Mouse (Mus musculus) mesoderm, embryonic 11.5 days (tissue): ENCODE measurements at regions not wholly inside any gene's neighbourhood (a gene's known extent, or its start where the extent isn't known, plus 50 kb on each side); places are given as distances from the start of the nearest gene placed in this dataset.

Experiments used
- DNase-seq: peaks from one replicate; pipeline ENCODE4 v3.0.0-alpha.2; 2012; ENCODE audit warnings: low read depth, low spot score

DNA sequence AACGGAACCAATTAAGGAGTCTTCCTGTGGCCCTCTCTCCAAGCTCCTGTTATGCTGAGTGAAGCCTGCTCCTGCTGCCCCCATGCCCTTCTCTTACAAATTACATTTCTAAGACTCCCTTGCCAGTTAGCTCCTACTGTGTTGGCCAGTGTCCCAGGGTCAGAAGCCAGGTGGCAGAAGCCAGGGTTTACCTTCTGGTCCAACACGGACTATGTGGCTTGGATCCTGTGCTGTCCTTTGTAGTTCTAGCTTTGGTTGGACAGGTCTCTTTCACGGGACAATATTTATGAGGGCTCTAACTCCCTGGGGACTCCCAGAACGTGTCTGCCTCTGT is 134.3 kb downstream of the Nufip1 start:
- no peak for DNase-seq

DNA sequence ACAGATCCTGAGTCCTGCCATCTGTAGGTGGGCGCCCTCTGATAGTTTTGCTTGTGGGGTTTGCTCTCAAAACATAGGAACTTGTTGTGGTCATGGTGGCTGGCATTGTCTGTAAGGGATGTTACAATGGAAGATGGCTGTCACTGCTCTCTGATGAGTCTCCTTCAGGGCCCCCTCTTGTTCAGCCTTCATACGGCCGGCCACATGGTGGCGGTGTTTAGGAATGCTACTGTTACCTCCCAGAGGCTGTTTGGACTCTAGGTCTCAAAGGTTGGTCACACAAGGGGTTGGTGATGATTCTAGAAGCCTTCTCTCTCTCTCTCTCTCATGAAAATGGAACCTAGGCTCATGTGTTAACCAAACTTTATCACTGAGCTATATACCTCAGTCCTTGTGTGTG is 137.0 kb downstream of the Nufip1 start:
- no peak for DNase-seq

DNA sequence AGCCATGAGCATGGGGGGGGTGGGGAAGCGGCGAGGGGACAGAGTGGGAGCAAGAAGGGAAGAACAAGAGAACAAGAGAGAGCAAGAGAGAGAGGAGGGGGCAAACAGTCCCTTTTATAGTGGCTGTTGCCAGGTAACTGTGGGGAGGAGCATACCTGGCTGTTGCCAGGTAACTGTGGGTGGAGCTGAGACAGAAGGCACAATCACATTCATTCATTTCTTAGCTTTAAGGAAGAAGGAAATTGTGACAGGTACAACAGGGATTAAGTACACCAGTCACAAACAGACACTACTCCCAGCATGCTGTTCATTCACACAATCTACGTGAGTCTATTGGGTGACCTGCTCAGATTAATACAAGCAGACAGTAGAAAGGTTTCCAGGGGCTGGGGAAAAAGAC is 143.2 kb downstream of the Nufip1 start:
- no peak for DNase-seq

DNA sequence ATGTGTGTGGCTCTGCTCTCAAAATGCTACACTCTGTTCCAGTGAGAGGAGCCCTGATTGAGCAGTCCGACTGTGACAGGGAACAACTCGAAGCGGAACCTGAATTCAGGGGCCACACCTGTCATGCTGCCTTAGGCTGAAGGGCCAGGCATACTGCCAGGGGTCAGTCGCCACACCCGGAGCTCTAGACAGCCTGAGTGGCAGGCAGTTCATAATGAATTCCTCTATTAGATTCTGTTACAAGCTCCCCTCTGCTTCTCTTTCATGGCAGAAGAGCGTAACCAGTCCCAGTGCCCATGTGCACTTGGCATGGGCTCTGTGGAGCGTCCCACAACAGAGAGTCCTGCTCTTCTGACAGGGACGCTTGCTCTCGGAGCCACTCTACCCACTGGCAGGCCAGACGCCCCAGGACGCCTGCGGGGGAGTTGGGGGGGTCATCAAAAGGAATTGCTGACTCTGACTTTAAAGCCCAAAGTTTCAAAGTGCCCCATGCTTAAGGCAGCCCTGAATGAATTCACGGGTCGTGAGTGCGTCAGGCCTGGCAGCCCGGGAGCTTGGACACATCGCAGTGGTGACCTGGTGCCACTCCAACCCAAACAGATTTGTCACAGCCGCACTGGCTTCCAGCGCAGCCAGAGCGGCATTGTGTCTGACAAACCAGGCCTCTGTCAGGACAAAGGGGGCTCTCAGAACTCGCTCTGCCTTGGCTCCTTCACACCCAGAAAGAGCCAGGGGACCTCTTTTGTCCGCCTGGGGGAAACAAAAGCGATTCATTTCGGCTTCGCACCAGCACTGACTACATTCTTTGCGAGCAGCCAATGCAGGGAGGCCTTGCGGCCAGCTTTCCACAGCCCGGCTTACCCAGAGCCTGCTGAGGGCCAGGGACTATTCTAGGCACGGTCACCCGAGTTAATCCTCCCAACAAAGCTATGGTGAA is 144.1 kb downstream of the Nufip1 start:
- peak; percentile 83 for DNase-seq

DNA sequence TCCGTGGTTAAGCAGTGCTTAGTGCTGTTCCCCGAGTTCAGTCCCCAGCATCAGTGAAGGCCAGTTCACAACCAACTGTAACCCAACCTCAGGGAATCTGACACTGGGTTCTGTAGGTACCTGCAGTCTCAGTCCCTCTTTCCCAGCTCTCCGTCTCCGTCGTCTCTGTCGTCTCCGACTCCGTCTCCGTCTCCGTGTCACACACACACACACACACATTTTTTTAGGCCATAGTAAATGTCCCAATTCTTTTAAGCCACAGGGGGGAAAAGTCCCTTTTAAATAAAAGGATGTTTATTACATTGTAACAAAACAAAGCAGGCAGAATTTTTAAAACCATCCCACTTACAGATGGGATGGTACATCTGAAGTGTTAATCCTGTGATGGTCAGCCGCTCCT is 145.3 kb downstream of the Nufip1 start:
- no peak for DNase-seq

DNA sequence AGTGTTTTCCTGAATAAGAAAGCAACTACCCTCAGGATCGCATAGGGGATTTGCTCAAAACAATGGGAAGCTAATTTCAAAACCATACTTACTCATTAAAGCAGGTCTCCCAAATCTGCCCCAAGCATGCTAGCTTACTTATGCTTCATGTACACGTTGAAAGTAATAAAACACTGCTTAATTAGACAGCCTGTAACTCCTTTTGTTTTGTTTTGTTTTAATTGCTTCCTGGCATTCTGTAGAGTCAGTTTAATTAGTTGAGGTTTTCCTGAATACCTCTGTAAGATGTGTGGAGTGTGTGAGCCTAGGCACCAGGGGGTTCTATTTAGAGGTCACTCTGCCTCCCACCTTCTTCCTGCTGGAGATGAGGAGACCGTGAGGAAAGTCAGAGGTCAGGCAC is 147.9 kb downstream of the Nufip1 start:
- DNase-seq: no peak

DNA sequence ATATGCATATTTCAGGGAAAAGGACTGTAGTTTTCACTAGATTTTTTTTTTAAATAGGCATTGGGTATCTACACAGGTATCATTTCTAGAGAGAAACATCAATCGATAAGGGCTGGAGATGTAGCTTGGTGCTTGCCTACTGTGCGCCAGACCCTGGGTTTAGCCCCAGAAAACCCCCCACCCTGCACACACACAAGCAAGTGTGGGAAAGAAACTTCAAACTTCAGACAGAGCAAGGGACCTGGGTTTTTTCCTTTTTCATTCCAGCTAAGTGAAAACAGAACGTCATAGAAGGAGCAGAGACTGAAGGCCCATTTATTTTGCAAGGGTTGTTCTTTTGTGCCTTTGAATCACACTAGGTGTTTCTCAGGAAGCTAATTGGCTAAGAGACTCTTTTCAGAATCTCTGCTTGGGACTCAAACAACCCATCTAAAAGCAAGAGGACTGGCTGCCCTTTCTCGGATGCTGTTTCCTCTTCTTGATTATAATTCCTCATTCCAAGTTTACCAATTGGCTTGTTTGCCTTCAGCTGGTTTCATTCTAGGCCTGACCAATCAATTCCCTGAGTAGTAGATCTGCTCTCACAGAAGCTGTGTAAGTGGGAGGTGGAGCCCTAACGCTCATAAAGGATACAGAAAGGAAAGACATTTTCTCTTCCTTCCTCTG is 150.1 kb downstream of the Nufip1 start:
- DNase-seq: no peak

DNA sequence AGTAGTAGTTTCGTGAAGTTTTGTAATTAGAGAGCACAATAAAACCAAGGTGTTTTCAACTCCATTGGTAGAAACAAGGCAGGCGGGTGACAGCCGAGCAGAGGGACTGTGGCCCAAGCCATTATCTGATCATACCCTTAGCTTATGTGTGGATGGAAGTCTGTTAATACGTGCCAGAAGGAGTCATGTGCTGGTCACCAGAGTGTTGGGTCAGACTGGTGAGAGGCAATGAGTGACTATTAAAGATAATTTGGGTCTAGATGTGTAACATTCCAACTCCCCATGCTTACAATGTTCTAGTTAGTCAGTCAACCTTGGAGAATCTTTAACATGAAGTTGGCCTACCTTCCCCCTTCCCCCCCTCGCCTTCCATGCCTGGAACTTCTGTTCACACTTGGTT is 151.1 kb upstream of the Tsc22d1 start:
- no peak for DNase-seq

DNA sequence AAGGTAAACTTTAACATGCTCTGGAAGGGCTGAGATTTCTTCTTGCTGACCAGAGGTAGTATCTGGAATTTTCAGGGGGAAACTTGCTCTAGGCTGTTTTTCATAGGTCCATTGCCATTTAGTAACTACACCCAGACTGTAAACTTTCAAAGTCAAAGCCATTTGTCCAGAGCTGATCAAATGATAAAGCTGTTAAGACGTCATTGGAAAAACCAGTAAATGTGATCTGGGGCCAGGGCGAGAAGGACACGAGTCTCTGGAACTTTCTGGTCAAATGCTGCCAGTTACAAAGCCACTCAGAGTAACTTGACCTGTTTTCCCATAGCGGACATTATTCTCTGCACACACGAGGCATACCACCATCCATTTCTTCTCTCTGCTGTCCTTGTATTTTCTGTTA is 148.9 kb upstream of the Tsc22d1 start:
- no peak for DNase-seq

DNA sequence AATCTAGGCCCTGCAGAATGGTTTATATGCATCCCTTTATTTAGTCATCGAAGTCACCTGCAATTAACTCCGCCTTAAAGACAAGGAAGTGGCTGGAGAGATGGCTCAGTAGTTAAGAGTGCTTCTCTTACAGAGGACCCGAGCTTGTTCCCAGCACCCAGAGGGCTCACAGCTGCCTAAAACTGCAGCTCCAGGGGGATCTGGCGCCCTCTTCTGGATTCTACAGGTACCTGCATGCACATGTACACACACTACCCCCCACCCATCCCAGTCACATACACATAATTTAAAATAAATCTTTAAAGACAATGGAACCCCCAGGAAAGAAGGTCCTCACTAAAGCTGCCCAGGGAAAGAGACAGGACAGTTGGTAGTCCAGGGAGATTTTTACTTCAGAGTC is 148.5 kb upstream of the Tsc22d1 start:
- DNase-seq: no peak

DNA sequence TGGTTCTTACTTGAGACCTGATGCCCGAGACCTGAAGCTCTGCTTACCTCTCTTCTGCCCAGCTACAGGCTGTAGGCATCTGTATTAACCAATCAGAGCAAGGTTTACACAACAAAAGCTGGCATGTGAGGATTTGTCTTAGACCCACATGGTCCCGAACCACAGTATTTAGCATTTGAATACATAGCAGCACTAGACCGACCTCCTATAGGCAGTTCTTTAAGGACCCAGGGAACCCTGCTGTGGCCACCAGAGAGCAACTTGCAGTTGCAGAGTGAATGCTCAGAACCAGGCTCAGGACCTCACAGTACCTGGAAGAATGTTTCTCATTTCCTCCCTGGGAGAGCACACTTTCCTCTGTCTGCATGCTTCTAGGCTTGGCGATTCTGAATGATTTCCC is 147.7 kb upstream of the Tsc22d1 start:
- no peak for DNase-seq

DNA sequence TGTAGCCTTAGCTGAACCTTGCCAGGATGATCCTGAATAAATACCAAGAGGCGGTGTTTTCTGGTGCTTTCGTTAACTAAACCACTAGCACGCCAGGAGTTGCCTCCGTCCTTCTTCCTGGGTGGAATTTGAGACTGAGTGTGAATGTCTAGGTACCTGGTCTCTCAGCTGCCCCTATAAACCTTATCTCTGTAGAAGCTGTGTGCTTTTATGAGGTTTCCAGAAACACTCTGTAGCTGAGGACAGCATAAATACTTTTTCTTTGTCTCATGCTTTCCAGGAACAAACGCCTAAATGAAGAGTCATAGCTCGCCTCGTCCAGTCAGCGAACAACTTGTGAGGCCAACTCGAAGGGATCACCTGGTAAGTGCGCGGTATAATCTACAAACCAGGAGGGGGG is 143.6 kb upstream of the Tsc22d1 start:
- no peak for DNase-seq

DNA sequence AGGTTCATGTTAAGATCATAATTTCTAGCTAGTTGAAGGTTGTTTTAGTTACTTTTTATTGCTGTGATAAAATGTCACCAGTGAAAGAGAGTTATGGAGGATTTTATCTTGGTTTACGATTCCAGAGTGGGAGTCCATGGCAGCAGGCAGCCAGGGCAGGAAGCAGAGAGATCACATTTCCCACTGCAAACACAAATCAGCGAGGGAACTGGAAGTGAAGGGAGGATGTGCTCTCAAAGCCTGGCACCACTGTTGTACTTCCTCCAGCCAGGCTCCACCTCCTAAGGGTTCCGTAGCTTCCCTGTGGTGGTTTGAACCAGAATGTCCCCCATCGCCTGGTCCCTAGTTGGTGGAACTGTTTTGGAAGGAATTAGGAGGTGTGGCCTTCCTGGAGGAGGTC is 141.9 kb upstream of the Tsc22d1 start:
- DNase-seq: no peak

DNA sequence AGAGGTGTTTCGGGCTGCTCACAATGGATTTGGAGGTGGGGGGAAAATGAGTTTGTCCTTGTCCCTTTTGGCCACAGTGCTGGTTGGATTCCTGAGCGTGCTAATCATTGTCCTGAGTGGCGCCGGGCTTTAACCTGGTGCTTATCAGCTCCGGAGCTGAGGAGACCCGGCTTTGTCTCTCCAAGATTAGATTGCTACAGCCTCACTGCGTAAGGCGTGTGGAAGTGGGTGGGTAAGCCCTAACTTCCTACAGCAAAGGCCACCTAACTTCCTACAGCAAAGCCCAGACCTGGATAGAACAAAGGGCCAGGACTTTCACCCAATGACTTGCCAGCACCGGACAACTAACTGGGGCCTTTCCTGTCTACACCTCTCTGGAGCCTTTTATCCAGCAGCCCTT is 138.1 kb upstream of the Tsc22d1 start:
- DNase-seq: no peak

DNA sequence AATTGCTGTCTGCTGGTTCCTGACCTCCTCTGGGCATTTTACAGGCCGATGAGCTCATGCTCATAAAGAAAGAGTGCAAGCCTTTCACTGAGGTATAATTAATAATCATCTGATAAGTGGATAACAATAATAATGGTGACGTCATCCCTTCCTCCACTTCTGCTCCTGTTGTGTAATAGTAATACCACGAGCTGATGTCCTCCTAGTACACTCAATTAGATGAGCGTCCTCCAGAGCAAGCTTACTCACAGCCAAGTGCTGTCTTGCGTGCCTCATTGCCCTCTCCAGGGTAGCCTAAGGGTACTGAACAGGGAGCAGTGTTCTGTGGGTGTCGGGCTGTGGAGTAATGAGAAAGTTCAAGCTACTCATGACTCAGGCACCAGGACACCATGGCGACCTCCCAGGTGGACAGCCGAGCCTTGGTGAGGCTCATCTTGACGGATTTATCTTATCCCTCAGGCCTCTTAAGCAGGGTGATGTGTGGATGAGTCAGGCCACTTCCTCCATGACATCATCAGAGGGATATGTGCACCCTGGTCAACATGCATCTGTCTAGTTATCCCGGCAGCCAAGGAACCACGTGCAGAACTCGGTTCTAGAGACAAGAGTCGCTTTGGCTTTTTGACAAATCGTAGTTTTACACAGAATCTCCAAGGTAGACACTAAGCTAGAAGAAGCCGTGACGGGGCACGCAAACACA is 135.9 kb upstream of the Tsc22d1 start:
- DNase-seq: no peak

DNA sequence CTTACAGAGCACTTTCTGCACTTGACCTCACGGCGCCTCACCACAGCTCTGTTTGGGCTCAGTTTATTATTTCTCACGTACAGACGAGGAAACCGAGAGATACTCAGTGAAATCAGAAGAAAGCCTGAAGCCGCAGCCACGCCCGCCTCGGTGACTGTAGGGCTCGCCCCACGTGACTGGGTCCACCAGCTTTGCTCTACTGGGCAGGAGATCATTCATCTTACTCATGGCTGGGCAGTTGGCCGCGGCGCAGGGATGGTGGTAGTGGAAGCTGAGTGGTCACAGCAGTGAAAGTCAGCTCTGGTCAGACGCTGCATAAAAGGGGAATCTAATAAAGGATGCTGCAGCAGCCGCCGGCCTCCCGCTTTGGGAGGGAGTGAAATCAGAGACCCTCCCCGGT is 135.2 kb upstream of the Tsc22d1 start:
- no peak for DNase-seq

DNA sequence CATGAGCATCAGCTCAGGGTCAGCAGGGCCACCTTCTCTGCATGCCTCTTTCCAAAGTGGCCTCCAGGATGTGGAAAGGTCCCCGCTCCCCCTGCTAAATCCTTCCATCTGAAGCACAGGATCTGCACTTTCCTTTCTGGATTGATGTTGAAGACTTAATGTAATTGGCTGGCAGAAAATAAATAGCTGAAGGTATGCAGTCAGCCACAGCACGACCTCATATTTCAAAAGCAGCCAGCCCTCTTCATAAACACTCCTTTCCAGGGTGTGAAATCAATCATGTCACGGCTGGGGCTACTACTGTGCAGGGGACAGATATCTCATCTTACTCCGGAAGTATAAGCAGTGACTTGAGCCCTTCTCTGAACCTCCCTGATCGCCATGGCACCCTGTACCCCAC is 132.9 kb upstream of the Tsc22d1 start:
- peak; percentile 79 for DNase-seq

DNA sequence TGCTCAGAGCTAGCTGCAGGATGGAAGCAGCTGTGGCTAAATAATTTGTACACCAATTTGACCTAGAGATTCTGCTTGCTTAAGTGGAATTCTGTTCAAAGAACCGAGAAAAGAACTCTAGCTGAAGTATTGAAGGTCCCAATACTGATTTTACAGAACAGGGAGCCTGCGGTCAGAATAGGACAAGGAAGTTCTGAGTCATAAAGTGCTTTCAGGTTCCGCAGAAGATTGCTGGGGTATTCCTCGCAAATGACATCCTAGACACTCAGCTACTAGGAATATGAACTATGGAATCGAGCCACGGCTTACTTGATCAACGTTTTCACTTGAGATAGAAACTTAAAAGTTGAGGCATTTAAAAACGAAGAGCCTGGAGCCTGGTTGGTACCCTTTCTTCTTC is 127.0 kb upstream of the Tsc22d1 start:
- no peak for DNase-seq

DNA sequence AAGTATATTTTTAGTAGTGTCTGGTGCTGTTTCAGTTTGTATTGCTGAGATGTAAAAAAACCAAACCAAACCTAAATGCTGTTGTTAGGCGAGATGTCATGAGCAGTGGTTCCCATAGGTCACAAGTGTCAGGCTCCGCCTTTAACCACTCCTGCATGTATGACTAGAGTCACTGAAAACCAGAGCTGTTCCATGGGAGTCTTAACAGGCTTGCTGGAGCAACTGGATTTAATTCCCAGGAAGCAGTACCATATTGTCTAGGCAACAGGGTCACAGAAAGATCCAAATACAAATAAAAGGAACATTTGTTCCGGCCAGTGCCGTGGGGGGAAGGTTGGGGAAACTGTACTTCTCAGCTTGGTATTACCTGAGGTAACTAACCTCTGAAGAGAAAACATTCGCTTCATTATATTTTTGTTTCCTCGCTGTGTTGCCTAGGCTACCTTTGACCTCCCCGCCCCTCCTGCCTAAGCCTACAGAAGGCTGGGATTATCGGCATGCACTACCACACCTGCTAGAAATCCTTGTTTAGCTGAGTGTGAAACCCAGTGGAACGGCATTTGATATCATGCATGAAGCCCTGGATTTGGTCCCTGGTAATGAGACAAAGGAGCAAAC is 124.3 kb upstream of the Tsc22d1 start:
- no peak for DNase-seq

DNA sequence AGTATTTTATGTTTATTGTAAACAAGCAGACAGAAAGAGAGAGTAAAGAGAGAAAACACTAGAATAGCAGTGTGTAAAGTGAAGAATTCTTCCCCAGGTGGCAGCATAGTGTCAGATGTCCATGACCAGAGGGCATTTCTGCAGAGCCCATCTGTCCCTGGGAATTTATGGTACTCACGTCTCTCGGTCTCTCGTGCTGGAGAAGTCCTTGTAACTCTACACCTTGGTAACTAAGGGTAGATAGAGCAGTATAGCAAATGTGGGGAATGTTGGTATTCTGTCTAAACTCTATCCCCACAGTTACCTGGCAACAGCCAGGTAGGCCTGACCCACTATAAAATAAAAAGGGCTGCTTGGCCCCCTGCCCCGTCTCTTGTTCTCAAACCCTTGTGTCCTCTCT is 122.5 kb upstream of the Tsc22d1 start:
- peak; percentile 38 for DNase-seq

DNA sequence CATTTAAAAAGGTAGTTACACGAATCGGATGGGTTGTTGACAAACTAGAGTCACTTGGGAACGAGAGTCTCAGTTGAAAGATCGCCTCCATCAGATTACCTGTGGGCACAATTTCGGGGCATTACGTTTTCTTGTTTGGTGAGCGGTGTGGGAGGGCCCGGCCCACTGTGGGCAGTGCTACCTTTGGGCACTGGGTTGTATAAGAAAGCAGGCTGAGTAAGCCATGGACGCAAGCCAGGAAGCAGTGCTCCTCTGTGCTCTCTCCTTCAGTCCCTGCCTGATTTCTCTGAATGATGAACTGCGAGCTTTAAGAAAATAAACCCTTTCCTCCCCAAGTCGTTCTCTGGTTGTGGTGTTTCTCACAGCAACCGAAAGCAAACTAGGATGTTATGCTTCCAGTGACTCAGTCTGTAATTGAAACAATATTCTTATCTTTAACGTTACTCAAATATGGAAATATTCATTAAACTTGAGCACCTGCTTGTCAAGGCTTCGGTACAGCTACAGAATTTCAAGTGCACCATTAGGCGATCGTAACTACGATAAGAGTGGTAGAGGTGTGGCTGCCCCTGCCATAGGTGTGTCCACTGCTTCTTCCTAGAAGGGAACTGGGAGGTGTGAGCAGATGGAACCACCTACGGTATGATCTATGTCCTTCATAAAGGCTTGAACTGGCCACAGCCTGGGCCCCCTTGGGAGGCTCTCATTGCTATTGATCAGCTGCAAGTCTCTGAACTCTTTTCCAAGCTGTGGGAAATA is 119.2 kb upstream of the Tsc22d1 start:
- no peak for DNase-seq

DNA sequence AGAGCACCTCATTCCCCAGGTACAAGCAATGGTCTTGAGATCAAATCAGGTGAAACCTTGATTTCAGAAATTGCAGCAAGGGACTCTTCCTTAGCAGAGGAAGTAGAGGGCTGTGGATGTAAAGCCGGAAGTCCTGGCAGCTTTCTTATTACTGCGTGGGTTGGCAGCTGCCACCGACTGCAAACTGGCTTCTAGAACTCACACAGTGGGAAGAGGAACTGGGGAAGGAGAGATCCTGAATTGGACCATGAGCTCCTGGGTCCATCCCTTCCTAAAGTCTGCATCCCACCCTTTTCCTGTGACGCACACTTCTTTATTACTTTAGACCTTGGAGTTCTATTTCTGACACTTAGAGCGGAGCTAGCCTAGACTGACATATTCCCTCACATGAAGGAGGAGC is 116.9 kb upstream of the Tsc22d1 start:
- no peak for DNase-seq
